Mouse (Mus musculus) kidney, adult 9 months (tissue): Measurements from ENCODE around the gene Ggcx.

ENCODE experiments used
- DNase-seq: peaks from one replicate; pipeline ENCODE4 v3.0.0; 2022

Ggcx gene

GRCm38 (mm10) chr6:72388266-72388665 lies 25.8 kb upstream of the Ggcx start:
- DNase-seq, result no peak

- DNase-seq, result no peak
Measured at GRCm38 (mm10) chr6:72388791-72389329, 25.2 kb upstream of the Ggcx start.

GRCm38 (mm10) chr6:72389471-72389940 lies 24.6 kb upstream of the Ggcx start:
- DNase-seq, result no peak

DNA sequence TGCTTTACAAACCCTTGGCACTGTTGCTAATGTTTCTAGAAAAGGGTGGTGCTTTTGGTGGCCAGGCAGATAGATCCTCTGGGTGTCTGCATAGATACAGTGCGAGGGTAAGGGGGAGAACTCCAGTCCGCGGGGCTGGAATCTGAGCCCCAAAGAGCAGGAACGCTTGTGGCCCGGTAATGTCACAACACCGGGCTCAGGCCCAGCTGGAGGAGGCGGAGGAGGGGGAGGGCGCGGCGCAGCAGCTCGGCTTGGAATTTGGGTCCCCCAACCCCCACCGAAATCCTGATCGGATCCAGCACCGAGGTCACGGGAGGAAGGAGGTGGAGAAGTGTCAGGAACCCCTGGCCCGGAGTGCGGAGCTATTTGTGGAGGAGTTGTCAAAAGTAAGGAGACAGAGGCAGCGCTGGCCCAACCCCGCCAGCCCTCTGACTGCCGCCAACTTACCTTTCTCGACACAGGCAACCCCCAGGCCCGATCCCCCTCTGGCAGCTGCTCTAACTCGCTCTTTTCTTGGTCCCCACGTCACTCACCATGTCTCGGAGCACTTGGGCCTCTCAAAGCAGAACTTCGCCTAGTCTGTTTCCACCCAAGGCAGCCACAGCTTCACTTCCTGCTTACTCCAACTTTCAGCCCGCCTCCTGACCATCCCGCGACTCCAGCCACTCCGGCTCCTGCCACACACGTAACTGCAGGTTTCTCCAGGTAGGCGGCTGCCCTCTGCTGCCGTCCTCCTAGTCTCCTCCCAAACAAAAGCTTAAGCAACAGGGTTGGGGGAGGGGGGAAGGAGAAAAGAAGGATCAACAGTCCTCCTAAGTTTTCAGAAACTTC lies 24.0 kb upstream of the Ggcx start, which contains the start of gene Vamp8:
TSS of gene Vamp8 (minus strand) at position 763 of the 831 bp plus-strand sequence.
- peak; percentile 94 for DNase-seq

GRCm38 (mm10) chr6:72390795-72391521 lies 23.1 kb upstream of the Ggcx start:
- peak; percentile 96 for DNase-seq

GRCm38 (mm10) chr6:72392341-72392740 lies 21.8 kb upstream of the Ggcx start:
- no peak for DNase-seq

DNA sequence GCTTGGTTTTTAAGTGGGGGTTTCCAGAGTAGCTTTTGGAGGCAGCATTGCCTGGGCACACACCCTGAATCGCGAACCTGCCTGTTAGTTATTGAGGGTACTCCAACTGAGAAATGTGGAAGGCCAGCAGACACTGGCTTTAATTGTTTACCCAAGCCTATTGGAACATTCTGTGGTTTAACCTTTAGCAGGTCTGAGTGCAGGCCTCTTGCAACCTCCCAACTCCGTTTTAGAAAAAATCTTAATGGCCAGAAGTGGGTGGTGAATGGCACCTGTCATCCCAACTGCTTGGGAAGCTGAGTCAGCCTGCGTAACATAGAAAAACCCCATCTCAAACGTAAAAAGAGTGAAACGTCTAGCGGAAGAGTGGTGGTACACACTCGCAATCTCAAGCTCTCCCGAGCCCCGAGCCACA lies 17.3 kb upstream of the Ggcx start:
- DNase-seq, result no peak

- DNase-seq, result no peak
Measured at GRCm38 (mm10) chr6:72399967-72400366, 14.1 kb upstream of the Ggcx start.

GRCm38 (mm10) chr6:72401875-72402274 lies 12.2 kb upstream of the Ggcx start:
- DNase-seq, result peak; percentile 91

DNA sequence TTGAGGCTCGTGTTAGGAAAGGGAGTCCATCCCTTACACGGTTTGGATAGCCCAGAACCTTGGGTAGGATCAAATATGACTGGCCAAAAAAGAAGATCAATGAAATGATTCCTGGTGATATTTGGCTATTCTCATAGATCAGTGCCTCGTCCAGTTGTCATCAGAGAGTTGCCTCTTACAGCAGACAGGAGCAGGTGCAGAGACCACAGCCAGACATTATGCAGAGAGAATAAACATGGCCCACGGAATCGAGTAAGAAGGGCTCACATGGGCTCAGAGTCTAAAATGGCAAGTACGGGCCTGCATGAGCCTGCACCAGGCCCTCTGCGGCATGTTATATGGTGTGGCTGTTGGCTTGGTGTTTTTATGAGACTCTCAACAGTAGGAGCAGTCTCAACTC lies 8.8 kb upstream of the Ggcx start:
- no peak for DNase-seq

DNA sequence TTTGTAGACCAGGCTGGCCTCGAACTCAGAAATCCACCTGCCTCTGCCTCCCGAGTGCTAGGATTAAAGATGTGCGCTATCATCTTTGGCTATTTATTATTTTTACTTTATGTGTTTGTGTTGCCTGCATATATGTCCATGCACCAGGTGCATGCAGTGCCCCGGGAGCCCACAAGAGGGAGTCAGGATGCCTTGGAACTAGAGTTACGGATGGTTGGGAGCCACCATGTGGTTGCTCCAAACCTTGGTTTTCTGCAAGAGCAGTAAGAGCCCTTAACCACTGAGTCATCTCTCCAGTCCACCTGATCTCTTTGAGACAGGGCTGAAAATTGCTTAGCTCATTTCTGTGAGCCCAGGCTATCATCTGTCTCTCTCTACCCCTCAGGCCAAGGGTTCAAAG lies 7.0 kb upstream of the Ggcx start:
- peak; percentile 91 for DNase-seq

DNA sequence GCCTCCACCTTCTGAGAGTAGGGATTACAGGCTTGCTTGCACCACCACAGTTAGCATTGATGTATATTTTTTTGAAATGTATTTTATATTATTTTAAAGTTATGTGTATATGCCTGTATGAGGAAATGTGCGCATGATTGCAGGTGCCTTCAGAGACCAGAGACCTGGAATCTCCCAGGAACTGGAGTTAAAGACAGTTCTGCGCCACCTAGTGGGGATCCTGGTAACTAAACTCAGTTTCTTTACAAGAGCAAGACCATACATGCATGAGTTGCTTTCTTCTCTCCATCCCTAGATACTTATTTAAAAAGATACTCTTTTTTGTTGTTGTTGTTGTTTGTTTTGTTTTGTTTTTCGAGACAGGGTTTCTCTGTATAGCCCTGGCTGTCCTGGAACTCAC lies 4.5 kb upstream of the Ggcx start:
- peak; percentile 81 for DNase-seq

GRCm38 (mm10) chr6:72410003-72410402 lies 4.1 kb upstream of the Ggcx start:
- DNase-seq, result no peak

GRCm38 (mm10) chr6:72410518-72410917 lies 3.6 kb upstream of the Ggcx start:
- no peak for DNase-seq

GRCm38 (mm10) chr6:72415181-72415580 lies 1.1 kb downstream of the Ggcx start:
- no peak for DNase-seq

DNA sequence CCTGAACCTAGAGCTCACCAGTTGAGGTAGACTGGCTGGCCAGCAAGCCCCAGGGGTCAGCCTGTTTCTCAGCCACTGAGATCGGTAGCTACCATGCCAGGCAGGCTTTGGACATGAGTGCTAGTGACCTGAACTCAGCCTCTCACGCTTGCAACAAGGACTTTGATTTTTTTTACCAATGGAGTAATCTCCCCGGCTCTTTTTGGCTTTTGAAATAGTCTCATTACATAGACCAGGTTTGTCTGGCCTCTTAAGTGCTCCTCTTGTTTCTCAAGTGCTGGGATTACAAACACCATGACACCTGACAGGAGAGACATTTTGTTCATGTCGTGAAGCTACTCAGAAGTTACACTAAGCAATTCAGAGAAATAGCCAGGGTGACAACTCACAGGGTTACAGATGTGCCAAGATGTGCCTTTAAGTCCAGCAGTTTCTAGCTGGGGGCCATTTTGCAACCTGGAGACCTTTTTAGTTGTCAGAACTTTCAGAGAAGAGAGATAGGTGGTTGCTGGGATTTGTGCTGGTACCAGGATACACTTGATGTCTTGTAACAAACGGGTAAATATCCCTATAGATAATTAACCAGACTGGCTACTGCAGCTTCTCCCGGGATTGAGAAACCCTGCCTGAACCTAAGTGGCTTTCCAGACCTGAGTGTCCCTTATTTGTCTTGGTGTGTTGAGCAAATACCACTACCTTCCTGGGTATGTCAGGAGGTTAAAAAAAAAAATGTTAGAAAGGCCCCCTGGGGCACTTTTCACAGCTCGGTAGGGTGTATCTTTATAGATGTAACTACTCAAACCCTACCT lies 2.1 kb downstream of the Ggcx start:
- no peak for DNase-seq

- DNase-seq, result no peak
Measured at GRCm38 (mm10) chr6:72418279-72418678, 4.2 kb downstream of the Ggcx start.

DNA sequence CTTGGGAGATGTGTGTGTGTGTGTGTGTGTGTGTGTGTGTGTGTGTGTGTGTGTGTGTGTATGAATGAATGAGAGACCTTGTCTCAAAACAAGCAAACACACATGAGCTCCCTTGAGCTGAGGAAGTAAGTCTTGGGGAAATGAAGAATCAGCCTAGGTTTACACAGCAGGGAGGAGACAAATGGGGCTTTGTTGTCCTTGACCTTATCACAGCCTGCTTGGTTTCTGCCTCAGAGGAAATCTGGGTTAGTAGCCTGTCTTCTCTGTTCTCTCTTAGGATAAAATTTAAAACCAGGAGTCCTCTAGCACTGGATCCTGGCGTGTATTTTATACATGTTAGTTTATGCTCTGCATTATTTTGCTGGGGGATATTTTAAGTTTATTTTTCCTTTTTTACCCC lies 5.7 kb downstream of the Ggcx start:
- DNase-seq, result no peak

GRCm38 (mm10) chr6:72420901-72421300 lies 6.8 kb downstream of the Ggcx start:
- no peak for DNase-seq

- DNase-seq, result no peak
Measured at GRCm38 (mm10) chr6:72425646-72426045, 11.5 kb downstream of the Ggcx start.

DNA sequence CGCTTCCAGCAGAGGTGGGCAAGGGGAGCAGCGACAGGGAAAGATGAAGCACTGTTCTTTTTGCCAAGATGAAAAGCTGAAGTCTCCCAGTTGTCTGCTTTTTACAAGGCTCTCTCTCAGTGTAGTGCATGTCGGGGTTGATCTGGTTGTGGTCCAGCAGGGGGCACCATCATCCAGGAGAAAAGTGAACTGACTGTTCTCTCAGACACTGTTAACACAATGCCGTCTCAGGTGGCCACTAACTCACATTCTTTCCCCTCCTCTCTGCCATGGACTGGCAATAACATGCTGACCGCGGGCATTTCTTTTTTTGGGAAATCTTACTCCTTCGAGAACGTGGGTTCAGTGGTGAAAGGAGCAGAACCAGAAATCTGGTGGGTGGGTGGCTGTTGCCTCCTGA lies 13.9 kb downstream of the Ggcx start:
- peak; percentile 85 for DNase-seq

- DNase-seq, result no peak
Measured at GRCm38 (mm10) chr6:72429061-72429842, 15.1 kb downstream of the Ggcx start.
